Mouse (Mus musculus): Measurements from ENCODE around the gene Prkacb. TPM values are rescaled to one million over a fixed set of nuclear protein-coding genes. Genes with fewer than 3 reads are reported as not detected.
A peak's percentile ranks its signal among the peaks of the same experiment; 100 is the strongest.

Gene Prkacb
- 115 and 159 TPM in 2 replicates for polyA plus RNA-seq (2014; fragmentation: Nextera tagmentation; extraction: Ambion mirVana)

- peaks cover 6% of the 10 kb centered on the region for H3K4me1 ChIP-seq (ENCODE audit: control insufficient read depth, insufficient read depth, low read length)
- DNase-seq (ENCODE audit: low spot score), result peak; percentile 94
- no peaks in the 10 kb centered on the region for H3K27me3 ChIP-seq (replicated peaks; ENCODE audit: control insufficient read depth, insufficient read depth, low read length)
- H3K36me3 ChIP-seq (ENCODE audit: control insufficient read depth, insufficient read depth, low read length), result peaks cover 6% of the 10 kb centered on the region; the same call in 1 of the 2 replicates
- ATAC-seq, result peak; percentile 98
- peak within 1 kb of the TSS; percentile 79 for H3K27ac ChIP-seq (ENCODE audit: low read depth, low read length)
- H3K9me3 ChIP-seq (replicated peaks; ENCODE audit: control insufficient read depth, low read length), result no peaks in the 10 kb centered on the region
- H3K4me2 ChIP-seq (ENCODE audit: low read length), result peak within 1 kb of the TSS; percentile 86
- H3K4me3 ChIP-seq (ENCODE audit: low read depth, low read length), result peak within 1 kb of the TSS; percentile 98
- peak within 1 kb of the TSS; percentile 85 for H3K9ac ChIP-seq (ENCODE audit: low read length)
- WGBS, result under 1% methylated on average over 45 of the region's 60 CpGs
Measured at GRCm38 (mm10) chr3:146812901-146813393, at the start of gene Prkacb. Gene Prkacb (minus strand): TSS chr3:146812990.

- no peaks in the 10 kb centered on the region for H3K36me3 ChIP-seq (ENCODE audit: control insufficient read depth, insufficient read depth, low read length)
- H3K9me3 ChIP-seq (replicated peaks; ENCODE audit: control insufficient read depth, low read length), result no peaks in the 10 kb centered on the region
- DNase-seq (ENCODE audit: low spot score) (no peak), ATAC-seq (no peak)
- H3K4me3 ChIP-seq (ENCODE audit: low read depth, low read length), result no peak overlapping the region
- WGBS, result 82% methylated on average over 2 of the region's 2 CpGs
- no peaks in the 10 kb centered on the region for H3K4me1 ChIP-seq (ENCODE audit: control insufficient read depth, insufficient read depth, low read length)
- H3K27me3 ChIP-seq (replicated peaks; ENCODE audit: control insufficient read depth, insufficient read depth, low read length), result no peaks in the 10 kb centered on the region
- no peak overlapping the region for H3K27ac ChIP-seq (ENCODE audit: low read depth, low read length)
- H3K9ac ChIP-seq (ENCODE audit: low read length), result no peak overlapping the region
- H3K4me2 ChIP-seq (ENCODE audit: low read length), result no peak overlapping the region
Measured at GRCm38 (mm10) chr3:146860308-146860707, 47.5 kb upstream of the Prkacb start.

GRCm38 (mm10) chr3:146857373-146857772 lies 44.6 kb upstream of the Prkacb start:
- H3K4me1 ChIP-seq (ENCODE audit: control insufficient read depth, insufficient read depth, low read length), result 0 out of 2 replicates have a peak, but pooled peaks cover 3% of the 10 kb centered on the region
- no peak for ATAC-seq
- H3K4me2 ChIP-seq (ENCODE audit: low read length), result no peak overlapping the region
- DNase-seq (ENCODE audit: low spot score), result no peak
- H3K9ac ChIP-seq (ENCODE audit: low read length), result no peak overlapping the region
- 75% methylated on average over 10 of the region's 10 CpGs for WGBS
- H3K9me3 ChIP-seq (replicated peaks; ENCODE audit: control insufficient read depth, low read length), result no peaks in the 10 kb centered on the region
- H3K36me3 ChIP-seq (ENCODE audit: control insufficient read depth, insufficient read depth, low read length), result no peaks in the 10 kb centered on the region
- no peak overlapping the region for H3K27ac ChIP-seq (ENCODE audit: low read depth, low read length)
- no peak overlapping the region for H3K4me3 ChIP-seq (ENCODE audit: low read depth, low read length)
- no peaks in the 10 kb centered on the region for H3K27me3 ChIP-seq (replicated peaks; ENCODE audit: control insufficient read depth, insufficient read depth, low read length)

GRCm38 (mm10) chr3:146854473-146855087 lies 41.8 kb upstream of the Prkacb start:
- no peak for ATAC-seq
- no peaks in the 10 kb centered on the region for H3K9me3 ChIP-seq (replicated peaks; ENCODE audit: control insufficient read depth, low read length)
- H3K36me3 ChIP-seq (ENCODE audit: control insufficient read depth, insufficient read depth, low read length), result no peaks in the 10 kb centered on the region
- no peak overlapping the region for H3K9ac ChIP-seq (ENCODE audit: low read length)
- WGBS, result 85% methylated on average over 7 of the region's 7 CpGs
- DNase-seq (ENCODE audit: low spot score), result no peak
- H3K4me3 ChIP-seq (ENCODE audit: low read depth, low read length), result no peak overlapping the region
- H3K27ac ChIP-seq (ENCODE audit: low read depth, low read length), result no peak overlapping the region
- no peaks in the 10 kb centered on the region for H3K27me3 ChIP-seq (replicated peaks; ENCODE audit: control insufficient read depth, insufficient read depth, low read length)
- 0 out of 2 replicates have a peak overlapping the region, but pooled peaks have one; percentile 3 for H3K4me2 ChIP-seq (ENCODE audit: low read length)
- H3K4me1 ChIP-seq (ENCODE audit: control insufficient read depth, insufficient read depth, low read length), result 0 out of 2 replicates have a peak, but pooled peaks cover 3% of the 10 kb centered on the region

- WGBS, result under 1% methylated on average over 35 of the region's 36 CpGs
- Histone ChIP-seq H3K4me3 (ENCODE audit: low read depth, low read length) (peak within 1 kb of the TSS; percentile 60), H3K9ac (ENCODE audit: low read length) (peak within 1 kb of the TSS; percentile 85), H3K9me3 (replicated peaks; ENCODE audit: control insufficient read depth, low read length) (no peaks in the 10 kb centered on the region), H3K27me3 (replicated peaks; ENCODE audit: control insufficient read depth, insufficient read depth, low read length) (no peaks in the 10 kb centered on the region), H3K36me3 (ENCODE audit: control insufficient read depth, insufficient read depth, low read length) (no peaks in the 10 kb centered on the region), H3K4me1 (ENCODE audit: control insufficient read depth, insufficient read depth, low read length) (0 out of 2 replicates have a peak, but pooled peaks cover 3% of the 10 kb centered on the region), H3K4me2 (ENCODE audit: low read length) (peak within 1 kb of the TSS; percentile 75), H3K27ac (ENCODE audit: low read depth, low read length) (peak within 1 kb of the TSS; percentile 73)
- DNase-seq (ENCODE audit: low spot score) (peak; percentile 89), ATAC-seq (peak; percentile 99)
Measured at GRCm38 (mm10) chr3:146851966-146852891, 39.4 kb upstream of the Prkacb start, which contains the start of gene Ttll7. Gene Ttll7 (plus strand): TSS chr3:146852367.

GRCm38 (mm10) chr3:146849360-146849759 lies 36.6 kb upstream of the Prkacb start:
- no peaks in the 10 kb centered on the region for H3K27me3 ChIP-seq (replicated peaks; ENCODE audit: control insufficient read depth, insufficient read depth, low read length)
- H3K9ac ChIP-seq (ENCODE audit: low read length), result no peak overlapping the region
- no peak for ATAC-seq
- H3K36me3 ChIP-seq (ENCODE audit: control insufficient read depth, insufficient read depth, low read length), result no peaks in the 10 kb centered on the region
- H3K4me3 ChIP-seq (ENCODE audit: low read depth, low read length), result no peak overlapping the region
- no peak for DNase-seq (ENCODE audit: low spot score)
- WGBS, result 87% methylated on average over 7 of the region's 7 CpGs
- no peaks in the 10 kb centered on the region for H3K9me3 ChIP-seq (replicated peaks; ENCODE audit: control insufficient read depth, low read length)
- H3K27ac ChIP-seq (ENCODE audit: low read depth, low read length), result no peak overlapping the region
- H3K4me1 ChIP-seq (ENCODE audit: control insufficient read depth, insufficient read depth, low read length), result peaks cover 3% of the 10 kb centered on the region; the same call in 1 of the 2 replicates
- H3K4me2 ChIP-seq (ENCODE audit: low read length), result no peak overlapping the region

- WGBS, result 90% methylated on average over 8 of the region's 8 CpGs
- no peak overlapping the region for H3K4me3 ChIP-seq (ENCODE audit: low read depth, low read length)
- peaks cover 3% of the 10 kb centered on the region; the same call in 1 of the 2 replicates for H3K4me1 ChIP-seq (ENCODE audit: control insufficient read depth, insufficient read depth, low read length)
- no peak overlapping the region for H3K4me2 ChIP-seq (ENCODE audit: low read length)
- no peaks in the 10 kb centered on the region for H3K27me3 ChIP-seq (replicated peaks; ENCODE audit: control insufficient read depth, insufficient read depth, low read length)
- no peak overlapping the region for H3K27ac ChIP-seq (ENCODE audit: low read depth, low read length)
- no peak overlapping the region for H3K9ac ChIP-seq (ENCODE audit: low read length)
- no peaks in the 10 kb centered on the region for H3K36me3 ChIP-seq (ENCODE audit: control insufficient read depth, insufficient read depth, low read length)
- H3K9me3 ChIP-seq (replicated peaks; ENCODE audit: control insufficient read depth, low read length), result no peaks in the 10 kb centered on the region
- DNase-seq (ENCODE audit: low spot score) (no peak), ATAC-seq (no peak)
Measured at GRCm38 (mm10) chr3:146848112-146848511, 35.3 kb upstream of the Prkacb start.

GRCm38 (mm10) chr3:146846237-146846636 lies 33.4 kb upstream of the Prkacb start:
- DNase-seq (ENCODE audit: low spot score) (no peak), ATAC-seq (no peak)
- Histone ChIP-seq H3K27me3 (replicated peaks; ENCODE audit: control insufficient read depth, insufficient read depth, low read length) (no peaks in the 10 kb centered on the region), H3K4me2 (ENCODE audit: low read length) (no peak overlapping the region), H3K27ac (ENCODE audit: low read depth, low read length) (no peak overlapping the region), H3K36me3 (ENCODE audit: control insufficient read depth, insufficient read depth, low read length) (no peaks in the 10 kb centered on the region), H3K4me1 (ENCODE audit: control insufficient read depth, insufficient read depth, low read length) (no peaks in the 10 kb centered on the region; the same call in 1 of the 2 replicates), H3K4me3 (ENCODE audit: low read depth, low read length) (no peak overlapping the region), H3K9me3 (replicated peaks; ENCODE audit: control insufficient read depth, low read length) (no peaks in the 10 kb centered on the region), H3K9ac (ENCODE audit: low read length) (no peak overlapping the region)
- 93% methylated on average over 5 of the region's 5 CpGs for WGBS

All from forebrain, embryonic 14.5 days (tissue).